Mouse (Mus musculus) midbrain, embryonic 16.5 days (tissue): Measurements from ENCODE around the gene Gper1. TPM values are rescaled to one million over a fixed set of nuclear protein-coding genes. Genes with fewer than 3 reads are reported as not detected.

Source experiments
- ATAC-seq: fragments of 200-750 bp; cut with Nextera tagmentation; 2 replicates; pipeline ENCODE4 v1.8.0; 2017; ENCODE audit warnings: moderate TSS enrichment
- H3K27ac ChIP-seq: fragments of 300-500 bp; sonication (generic); 2 replicates; pipeline ENCODE4 v1.5.1; 2014; ENCODE audit warnings: mild to moderate bottlenecking, low read length, mixed read lengths
- H3K27me3 ChIP-seq: fragments of 300-500 bp; sonication (generic); 2 replicates; pipeline ENCODE4 v1.6.1; 2014; ENCODE audit warnings: low read depth, low read length, mixed read lengths; ENCODE audit not compliant: control insufficient read depth, insufficient read depth
- H3K36me3 ChIP-seq: fragments of 300-500 bp; sonication (generic); 2 replicates; pipeline ENCODE4 v1.6.1; 2014; ENCODE audit warnings: mild to moderate bottlenecking, low read length, moderate library complexity, mixed read lengths; ENCODE audit not compliant: control insufficient read depth, insufficient read depth
- H3K4me1 ChIP-seq: fragments of 300-500 bp; sonication (generic); 2 replicates; pipeline ENCODE4 v1.6.1; 2014; ENCODE audit warnings: mild to moderate bottlenecking, low read length, mixed read lengths; ENCODE audit not compliant: control insufficient read depth, insufficient read depth
- H3K4me2 ChIP-seq: fragments of 300-500 bp; sonication (generic); 2 replicates; pipeline ENCODE4 v1.6.1; 2014; ENCODE audit warnings: mild to moderate bottlenecking, low read length, mixed read lengths
- H3K4me3 ChIP-seq: fragments of 300-500 bp; sonication (generic); 2 replicates; pipeline ENCODE4 v1.5.1; 2014; ENCODE audit warnings: low read depth, mild to moderate bottlenecking, low read length, moderate library complexity, mixed read lengths
- H3K9ac ChIP-seq: fragments of 300-500 bp; sonication (generic); 2 replicates; pipeline ENCODE4 v1.6.1; 2014; ENCODE audit warnings: low read depth, low read length, mixed read lengths
- H3K9me3 ChIP-seq: fragments of 300-500 bp; sonication (generic); replicated peaks from 2 replicates; pipeline ENCODE4 v1.6.1; 2014; ENCODE audit warnings: mild to moderate bottlenecking, low read length, mixed read lengths; ENCODE audit not compliant: control insufficient read depth, poor library complexity, severe bottlenecking
- WGBS: fragments of 180-500 bp; shearing (Covaris S2); extraction: QIAGEN DNeasy Blood & Tissue Kit; methylation state at CpG from one replicate; pipeline ENCODE4 v1.1.7; 2014; 5-methylcytosine and 5-hydroxymethylcytosine counted together
- polyA plus RNA-seq: library from polyadenylated mRNA; unstranded; fragments of >200 nt; fragmentation: Nextera tagmentation; extraction: Ambion mirVana; gene quantifications from 2 replicates; pipeline ENCODE4 v1.2.1, GENCODE M21; 2015

Gene Gper1
- polyA plus RNA-seq, 1 experiment from 2014 or later = 9.4 TPM

DNA sequence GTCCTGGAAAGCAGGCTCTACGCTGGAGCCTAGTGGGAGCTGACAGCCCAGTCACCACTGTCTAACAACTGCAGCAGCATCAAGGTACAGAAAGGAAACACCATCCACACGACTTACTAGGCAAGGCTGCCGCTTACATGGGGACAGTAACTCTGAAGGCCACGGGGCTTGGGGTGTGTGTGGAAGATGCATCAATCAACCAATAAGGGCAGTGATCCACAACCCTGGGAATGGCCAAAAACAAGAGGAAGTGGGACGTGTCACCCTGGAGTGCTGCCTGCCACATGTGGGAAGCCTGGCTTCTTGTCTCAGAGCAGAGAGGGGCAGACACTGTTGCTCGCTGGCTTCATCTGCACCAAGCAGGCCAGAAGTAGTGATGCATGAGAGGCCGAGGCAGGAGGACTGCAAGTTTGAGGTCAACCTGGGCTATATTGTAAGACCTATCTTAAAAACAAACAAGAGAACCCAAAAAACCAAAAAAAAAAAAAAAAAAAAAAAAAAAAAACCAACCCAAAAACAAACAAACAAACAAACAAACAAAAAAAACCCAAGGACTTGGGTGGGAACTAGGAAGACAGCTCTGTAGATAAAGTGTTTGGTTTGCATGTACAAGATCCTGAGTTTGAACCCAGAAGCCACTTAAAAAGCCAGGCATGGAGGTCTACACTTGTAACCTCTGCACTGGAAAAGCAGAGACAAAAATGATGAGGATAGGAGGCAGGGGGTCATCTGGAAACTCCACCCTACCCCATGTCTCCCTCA, 10.0 kb downstream of the Gper1 start:
- no peak for ATAC-seq
- H3K27me3 ChIP-seq = no peaks in the 10 kb centered on the region
- H3K4me2 ChIP-seq = no peak overlapping the region
- peak overlapping the region; percentile 2; the same call in 1 of the 2 replicates for H3K27ac ChIP-seq
- H3K36me3 ChIP-seq = no peaks in the 10 kb centered on the region
- peaks cover 44% of the 10 kb centered on the region for H3K4me1 ChIP-seq
- WGBS = 51% methylated on average over 7 of the region's 7 CpGs
- no peaks in the 10 kb centered on the region for H3K9me3 ChIP-seq
- no peak overlapping the region for H3K4me3 ChIP-seq
- H3K9ac ChIP-seq = no peak overlapping the region

GRCm38 (mm10) chr5:139433842-139434568, 11.1 kb downstream of the Gper1 start:
- H3K4me2 ChIP-seq = no peak overlapping the region
- no peak for ATAC-seq
- no peak overlapping the region for H3K4me3 ChIP-seq
- peaks cover 49% of the 10 kb centered on the region for H3K4me1 ChIP-seq
- peak overlapping the region; percentile 78 for H3K27ac ChIP-seq
- no peaks in the 10 kb centered on the region for H3K9me3 ChIP-seq
- no peaks in the 10 kb centered on the region for H3K36me3 ChIP-seq
- no peak overlapping the region for H3K9ac ChIP-seq
- no peaks in the 10 kb centered on the region for H3K27me3 ChIP-seq
- WGBS = 76% methylated on average over 9 of the region's 9 CpGs

DNA sequence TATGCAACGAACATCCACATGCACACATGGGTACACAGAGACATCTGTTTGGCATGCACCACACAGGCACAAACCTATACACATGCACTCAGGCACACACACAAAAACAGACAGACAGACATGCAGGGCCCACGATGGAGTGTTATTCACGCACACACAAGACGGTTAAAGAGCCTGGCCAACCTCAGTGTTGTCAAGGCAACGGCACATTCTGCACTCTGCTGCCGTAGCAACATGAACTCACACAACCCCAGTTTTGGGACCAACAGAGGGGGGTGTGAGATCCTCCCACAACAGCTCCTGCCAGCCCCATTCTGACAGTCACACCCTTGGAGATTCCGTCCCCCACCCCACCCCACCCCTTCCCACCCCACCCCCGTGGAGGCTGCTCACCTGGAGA, 12.0 kb downstream of the Gper1 start:
- Histone ChIP-seq H3K4me1 (peaks cover 45% of the 10 kb centered on the region), H3K27me3 (no peaks in the 10 kb centered on the region), H3K27ac (peak overlapping the region; percentile 78), H3K4me3 (no peak overlapping the region), H3K4me2 (peak overlapping the region; percentile 34), H3K9ac (0 out of 2 replicates have a peak overlapping the region, but pooled peaks have one; percentile 31), H3K36me3 (no peaks in the 10 kb centered on the region), H3K9me3 (no peaks in the 10 kb centered on the region)
- ATAC-seq = peak; percentile 84
- WGBS = 8% methylated on average over 8 of the region's 8 CpGs

GRCm38 (mm10) chr5:139437769-139438168, 14.8 kb downstream of the Gper1 start:
- no peak overlapping the region for H3K27ac ChIP-seq
- no peaks in the 10 kb centered on the region for H3K36me3 ChIP-seq
- WGBS = 96% methylated on average over 4 of the region's 4 CpGs
- H3K9ac ChIP-seq = no peak overlapping the region
- H3K27me3 ChIP-seq = no peaks in the 10 kb centered on the region
- H3K4me2 ChIP-seq = no peak overlapping the region
- H3K4me3 ChIP-seq = no peak overlapping the region
- peaks cover 27% of the 10 kb centered on the region for H3K4me1 ChIP-seq
- no peak for ATAC-seq
- H3K9me3 ChIP-seq = no peaks in the 10 kb centered on the region

- H3K27ac ChIP-seq = no peak overlapping the region
- no peaks in the 10 kb centered on the region for H3K9me3 ChIP-seq
- H3K4me2 ChIP-seq = no peak overlapping the region
- WGBS = 49% methylated on average over 12 of the region's 12 CpGs
- ATAC-seq = no peak
- H3K9ac ChIP-seq = no peak overlapping the region
- H3K36me3 ChIP-seq = no peaks in the 10 kb centered on the region
- H3K4me3 ChIP-seq = no peak overlapping the region
- peaks cover 27% of the 10 kb centered on the region for H3K4me1 ChIP-seq
- no peaks in the 10 kb centered on the region for H3K27me3 ChIP-seq
These were observed 15.5 kb downstream of the Gper1 start for GRCm38 (mm10) chr5:139438440-139438839.

DNA sequence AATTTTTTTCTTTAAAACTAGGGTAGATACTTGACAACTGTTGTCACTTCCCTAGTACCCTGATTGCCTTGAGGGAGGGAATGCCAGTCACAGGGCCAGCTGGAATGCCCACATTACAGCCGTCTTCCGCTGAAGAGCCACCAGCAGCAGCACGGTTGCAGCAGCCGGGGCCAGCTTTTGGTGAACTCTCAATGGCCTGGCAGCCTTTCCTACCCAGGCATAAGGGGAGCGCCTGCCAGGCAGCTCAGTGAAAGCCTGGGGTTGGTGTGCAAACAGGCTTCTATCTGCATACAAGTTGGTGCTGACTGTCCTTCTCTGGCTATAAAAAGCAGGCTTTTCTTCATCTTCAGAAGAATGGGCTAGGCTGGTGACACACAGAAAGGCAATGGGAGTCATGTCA, 17.5 kb downstream of the Gper1 start:
- H3K27me3 ChIP-seq = no peaks in the 10 kb centered on the region
- H3K27ac ChIP-seq = no peak overlapping the region
- no peaks in the 10 kb centered on the region for H3K9me3 ChIP-seq
- no peaks in the 10 kb centered on the region for H3K36me3 ChIP-seq
- 80% methylated on average over 5 of the region's 5 CpGs for WGBS
- no peak overlapping the region for H3K4me2 ChIP-seq
- no peak overlapping the region for H3K9ac ChIP-seq
- ATAC-seq = no peak
- H3K4me3 ChIP-seq = no peak overlapping the region
- peaks cover 12% of the 10 kb centered on the region for H3K4me1 ChIP-seq

GRCm38 (mm10) chr5:139440926-139441725, 18.2 kb downstream of the Gper1 start:
- 92% methylated on average over 11 of the region's 11 CpGs for WGBS
- H3K4me1 ChIP-seq = peaks cover 6% of the 10 kb centered on the region; the same call in 1 of the 2 replicates
- H3K27ac ChIP-seq = peak overlapping the region; percentile 52; the same call in 1 of the 2 replicates
- no peak overlapping the region for H3K9ac ChIP-seq
- H3K27me3 ChIP-seq = no peaks in the 10 kb centered on the region
- no peak overlapping the region for H3K4me2 ChIP-seq
- H3K4me3 ChIP-seq = no peak overlapping the region
- no peaks in the 10 kb centered on the region for H3K36me3 ChIP-seq
- H3K9me3 ChIP-seq = no peaks in the 10 kb centered on the region
- no peak for ATAC-seq

DNA sequence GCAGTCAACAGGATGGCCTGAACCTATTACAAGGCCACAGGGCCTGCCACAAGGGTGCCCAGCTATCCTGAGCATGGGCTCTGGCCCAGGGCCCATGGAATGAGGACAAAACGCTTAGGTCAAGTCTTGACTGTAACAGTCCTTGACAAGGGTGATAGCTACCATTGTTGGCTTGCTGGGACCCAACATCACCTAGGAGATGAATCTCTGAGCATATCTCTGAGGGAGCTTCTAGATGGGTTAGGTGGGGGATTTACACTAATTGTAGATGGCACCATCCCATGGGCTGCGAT, 18.7 kb downstream of the Gper1 start:
- 85% methylated on average over 2 of the region's 2 CpGs for WGBS
- Histone ChIP-seq H3K9ac (no peak overlapping the region), H3K9me3 (no peaks in the 10 kb centered on the region), H3K27ac (peak overlapping the region; percentile 52; the same call in 1 of the 2 replicates), H3K4me2 (no peak overlapping the region), H3K4me3 (no peak overlapping the region), H3K4me1 (0 out of 2 replicates have a peak, but pooled peaks cover 5% of the 10 kb centered on the region), H3K36me3 (no peaks in the 10 kb centered on the region), H3K27me3 (no peaks in the 10 kb centered on the region)
- ATAC-seq = no peak
